In genomic region chr11:97700003-97700745, GRCm38 (mm10) we compare ENCODE assay signal across 8 mouse cellular contexts. TPM values are rescaled to one million over a fixed set of nuclear protein-coding genes. Genes with fewer than 3 reads are reported as not detected.
DNase-seq lines count a peak whose midpoint lies in the region; ATAC-seq and TF ChIP-seq lines count a peak whose summit lies in the region.

Pcgf2 (minus strand) TSS chr11:97700497.

- TF ChIP-seq POLR2A in limb, embryonic 14.5 days (IDR thresholded peaks at IDR 0.05; ENCODE audit: borderline replicate concordance, extremely low read depth, insufficient read depth, insufficient read length) = no peak

- H3K27me3 ChIP-seq in limb, embryonic 14.5 days (ENCODE audit: control insufficient read depth, insufficient read depth, low read length) = no peaks in the 10 kb centered on the region
- H3K27me3 ChIP-seq in midbrain, postnatal 0 days (ENCODE audit: insufficient read depth, low read length) = no peaks in the 10 kb centered on the region
- no peaks in the 10 kb centered on the region for H3K27me3 ChIP-seq in stomach, embryonic 16.5 days (ENCODE audit: control insufficient read depth, insufficient read depth, low read length)

- H3K4me2 ChIP-seq in limb, embryonic 14.5 days (replicated peaks; ENCODE audit: low read depth, low read length, severe bottlenecking) = peak within 1 kb of the TSS; percentile 87
- H3K4me2 ChIP-seq in midbrain, postnatal 0 days (ENCODE audit: low read depth, low read length, poor library complexity, severe bottlenecking) = peak within 1 kb of the TSS; percentile 83
- H3K4me2 ChIP-seq in stomach, embryonic 16.5 days (ENCODE audit: low read depth, low read length) = peak within 1 kb of the TSS; percentile 95

- peaks cover 12% of the 10 kb centered on the region for H3K36me3 ChIP-seq in limb, embryonic 14.5 days (ENCODE audit: control insufficient read depth, insufficient read depth, low read length)
- no peaks in the 10 kb centered on the region for H3K36me3 ChIP-seq in midbrain, postnatal 0 days (ENCODE audit: insufficient read depth, low read length)
- no peaks in the 10 kb centered on the region for H3K36me3 ChIP-seq in stomach, embryonic 16.5 days (ENCODE audit: control insufficient read depth, insufficient read depth, low read length)

- whole genome bisulfite sequencing in limb, embryonic 14.5 days = under 1% methylated on average over 76 of the region's 85 CpGs
- WGBS in midbrain, postnatal 0 days = under 1% methylated on average over 81 of the region's 85 CpGs
- under 1% methylated on average over 85 of the region's 85 CpGs for WGBS in stomach, embryonic 16.5 days

- peak within 1 kb of the TSS; percentile 97 for H3K27ac ChIP-seq in limb, embryonic 14.5 days (replicated peaks; ENCODE audit: low read depth, low read length)
- H3K27ac ChIP-seq in midbrain, postnatal 0 days (ENCODE audit: low read depth, low read length) = peak within 1 kb of the TSS; percentile 98
- peak within 1 kb of the TSS; percentile 100 for H3K27ac ChIP-seq in stomach, embryonic 16.5 days (ENCODE audit: low read length)

- ATAC-seq in limb, embryonic 14.5 days (ENCODE audit: low FRiP score, low read depth) = peak; percentile 27
- ATAC-seq in midbrain, postnatal 0 days (ENCODE audit: low FRiP score) = no peak
- peak; percentile 19 for ATAC-seq in stomach, embryonic 16.5 days (ENCODE audit: insufficient read depth, low FRiP score)

- no peaks in the 10 kb centered on the region for H3K9me3 ChIP-seq in limb, embryonic 14.5 days (ENCODE audit: control insufficient read depth, low read length)
- H3K9me3 ChIP-seq in midbrain, postnatal 0 days (ENCODE audit: low read length) = no peaks in the 10 kb centered on the region
- no peaks in the 10 kb centered on the region for H3K9me3 ChIP-seq in stomach, embryonic 16.5 days (replicated peaks; ENCODE audit: control insufficient read depth, low read length)

- peak within 1 kb of the TSS; percentile 98 for H3K4me3 ChIP-seq in limb, embryonic 14.5 days (replicated peaks; ENCODE audit: low read length)
- peak within 1 kb of the TSS; percentile 83 for H3K4me3 ChIP-seq in midbrain, postnatal 0 days (ENCODE audit: low read depth, low read length)
- H3K4me3 ChIP-seq in stomach, embryonic 16.5 days (replicated peaks; ENCODE audit: low read length) = peak within 1 kb of the TSS; percentile 93

- peak within 1 kb of the TSS; percentile 91 for H3K9ac ChIP-seq in limb, embryonic 14.5 days (ENCODE audit: low read depth, low read length, severe bottlenecking)
- H3K9ac ChIP-seq in midbrain, postnatal 0 days (replicated peaks; ENCODE audit: low read length, poor library complexity, severe bottlenecking) = peak within 1 kb of the TSS; percentile 98
- peak within 1 kb of the TSS; percentile 98 for H3K9ac ChIP-seq in stomach, embryonic 16.5 days (ENCODE audit: low read length)

- peak; percentile 59 to 75 for DNase-seq in left cerebral cortex, adult 18-20 months (ENCODE audit: low spot score in 2 of 2)
- DNase-seq in left cerebral cortex, adult 9 months (ENCODE audit: low spot score in 2 of 2) = no peak
- DNase-seq in embryo, embryonic 11 days = peak; percentile 84
- peak; percentile 88 to 89 for DNase-seq in heart, adult 18-20 months
- DNase-seq in kidney, adult 18-20 months = peak; percentile 85
- peak; percentile 87 for DNase-seq in limb, embryonic 14.5 days (ENCODE audit: low spot score)
- peak; percentile 84 for DNase-seq in midbrain, postnatal 0 days (ENCODE audit: low spot score)

- no peak for TF ChIP-seq CTCF in midbrain, postnatal 0 days (IDR thresholded peaks at IDR 0.05)

- peaks cover 44% of the 10 kb centered on the region for H3K4me1 ChIP-seq in limb, embryonic 14.5 days (ENCODE audit: control insufficient read depth, insufficient read depth, low read length)
- peaks cover 30% of the 10 kb centered on the region for H3K4me1 ChIP-seq in midbrain, postnatal 0 days (ENCODE audit: insufficient read depth, low read length)
- H3K4me1 ChIP-seq in stomach, embryonic 16.5 days (ENCODE audit: control insufficient read depth, insufficient read depth, low read length) = peaks cover 51% of the 10 kb centered on the region

RNA-seq across cellular contexts. Expression of gene Pcgf2, which starts in this region (rescaled TPM):
- total RNA-seq in left cerebral cortex, adult 18-20 months (2021) = 10 to 100 TPM; 32.4 to 35.2 TPM
- 1 to 10 TPM; 4.8 to 4.9 TPM for total RNA-seq in heart, adult 18-20 months (2021)
- 130 and 179 TPM in 2 replicates for polyA plus RNA-seq in limb, embryonic 14.5 days (2012; rRNA removed)
- 18.1 and 21.5 TPM in 2 replicates for polyA plus RNA-seq in limb, embryonic 14.5 days (2014; fragmentation: Nextera tagmentation; extraction: Ambion mirVana)
- total RNA-seq in midbrain, postnatal 0 days (2014; rRNA removed) = 16.0 and 19.6 TPM in 2 replicates
- polyA plus RNA-seq in midbrain, postnatal 0 days (2015; fragmentation: Nextera tagmentation; extraction: Ambion mirVana) = 14.2 and 16.7 TPM in 2 replicates
- 8.9 and 9.4 TPM in 2 replicates for polyA plus RNA-seq in stomach, embryonic 16.5 days (2015; fragmentation: Nextera tagmentation; extraction: Ambion mirVana)

Comparison
In these comparisons a context has a peak if more than half of its experiments do, and no peak if none do; other contexts are left out.
1. DNase-seq: peak in left cerebral cortex, adult 18-20 months (2 of 2), embryo, embryonic 11 days (single experiment), heart, adult 18-20 months (2 of 2), kidney, adult 18-20 months (single experiment), limb, embryonic 14.5 days (single experiment) and midbrain, postnatal 0 days (single experiment); none in left cerebral cortex, adult 9 months (0 of 2).
2. Peak in every context shown above with its lines, with median percentiles within 50 percentile points of each other: H3K27ac ChIP-seq, H3K4me2 ChIP-seq, H3K4me3 ChIP-seq and H3K9ac ChIP-seq.